Mouse (Mus musculus) B cell, adult 62 days (primary cell): ENCODE measurements around the gene Zzz3. TPM values are rescaled to one million over a fixed set of nuclear protein-coding genes. Genes with fewer than 3 reads are reported as not detected.

Experiments
- total RNA-seq: library from RNA; stranded (reverse); gene quantifications from 4 replicates; pipeline ENCODE4 v1.2.4, GENCODE M21; 2023

Zzz3 gene
- total RNA-seq = 58.7 to 65.8 TPM (median 62.8 TPM) in 4 replicates

DNA sequence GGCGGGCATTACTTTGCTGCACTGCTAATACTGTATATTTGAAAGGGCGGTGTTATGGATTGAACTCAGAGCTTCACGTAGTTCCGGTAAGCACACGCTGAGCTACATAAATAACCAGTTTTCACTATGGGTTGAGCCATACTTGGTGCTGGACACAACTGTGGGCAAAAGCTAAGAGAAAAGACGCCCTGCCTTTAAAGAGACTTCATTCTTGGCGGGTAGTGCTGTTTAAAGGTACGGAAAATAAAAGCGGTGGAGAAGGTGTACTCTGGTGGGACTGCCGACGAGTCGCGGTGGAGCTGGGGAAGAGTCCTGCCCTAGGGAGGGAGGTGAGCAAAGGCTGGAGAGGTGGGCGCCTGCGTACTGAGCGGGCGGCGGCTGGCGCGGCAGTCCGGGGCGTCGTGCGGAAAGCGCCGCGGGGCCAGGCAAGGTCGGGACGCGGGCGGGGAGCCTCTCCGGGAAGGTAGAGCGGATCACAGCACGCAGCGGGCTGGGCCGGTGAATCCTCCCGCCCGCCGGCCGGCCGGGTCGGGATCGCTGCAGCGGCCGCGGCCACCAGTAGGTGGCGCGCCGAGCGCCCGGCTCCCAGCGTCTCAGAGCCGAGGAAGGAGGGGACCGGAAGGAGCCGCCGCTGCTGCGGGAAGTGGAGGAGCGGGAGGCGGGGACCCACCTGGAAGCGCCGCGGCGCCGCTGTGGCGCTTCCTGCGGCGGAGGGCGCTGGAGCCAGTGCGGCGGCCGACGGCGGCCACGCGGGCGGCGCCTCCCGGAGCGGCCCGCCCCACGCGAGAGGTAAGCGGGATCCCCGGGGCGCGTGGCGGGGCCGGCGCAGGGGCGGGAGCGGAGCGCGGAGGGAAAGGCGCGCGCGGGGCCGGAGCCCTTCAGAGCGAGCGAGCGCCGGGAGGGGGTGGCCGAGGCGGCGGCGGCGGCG lies at the start of gene Zzz3:
Gene Zzz3, plus strand, starts transcription at position 124 of the 928 bp plus-strand sequence.

DNA sequence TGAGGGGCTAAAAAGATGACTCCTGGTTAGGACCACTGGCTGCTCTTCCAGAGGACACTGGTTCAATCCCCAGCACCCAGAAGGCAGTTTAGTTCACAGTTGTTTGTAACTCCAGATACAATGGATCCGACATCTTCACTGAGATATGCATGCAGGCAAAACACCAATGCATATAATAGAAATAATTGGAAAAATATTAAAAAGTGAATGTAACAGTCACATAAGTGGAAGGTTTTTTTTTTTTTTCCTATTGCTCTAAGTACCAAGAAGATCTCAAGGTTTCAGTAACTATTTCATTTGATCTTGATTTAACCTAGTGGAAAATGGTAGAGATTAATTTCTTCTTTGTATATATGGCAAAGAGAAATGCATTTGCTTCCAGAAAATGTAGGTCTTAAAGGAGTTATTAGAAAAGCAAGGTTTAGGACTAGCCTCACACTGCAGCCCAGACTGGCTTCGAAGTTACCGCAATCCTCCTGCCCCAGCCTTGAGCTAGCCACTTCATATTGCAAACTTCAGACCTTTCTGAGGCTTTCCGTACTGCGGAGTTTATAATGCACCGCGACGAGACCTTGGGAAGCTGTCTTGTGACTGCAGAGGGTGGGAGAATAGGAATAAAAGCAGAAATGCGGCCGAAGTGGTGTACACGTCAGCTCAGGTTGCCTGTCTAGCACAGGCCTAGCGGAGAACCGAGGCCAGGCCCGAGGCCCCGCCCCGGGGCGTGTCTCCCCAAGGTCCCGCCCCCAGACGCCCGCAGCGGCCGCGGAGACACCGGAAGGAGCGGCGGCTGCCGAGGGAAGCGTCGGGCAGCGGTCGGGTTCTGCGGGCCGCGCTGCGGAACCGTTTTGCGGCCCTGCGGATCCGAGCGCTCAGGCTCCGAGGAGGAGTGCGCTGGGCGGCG lies 49.3 kb upstream of the Zzz3 start, which contains the start of gene Usp33:
Gene Usp33, plus strand, starts transcription at position 747 of the 901 bp plus-strand sequence.

Other genes starting within 250 kb of the Zzz3 start
- gene Gipc2, start 229.2 kb upstream of the Zzz3 start, total RNA-seq = not detected in 4 replicates
- 58.0 to 73.8 TPM (median 67.7 TPM) in 4 replicates for gene Dnajb4, start 185.2 kb upstream of the Zzz3 start, total RNA-seq
- 247 to 276 TPM (median 259 TPM) in 4 replicates for gene Fubp1, start 185.1 kb upstream of the Zzz3 start, total RNA-seq
- gene Nexn, start 129.1 kb upstream of the Zzz3 start, total RNA-seq = not detected in 4 replicates
- 27.3 to 32.3 TPM (median 29.9 TPM) in 4 replicates for gene Miga1, start 55.1 kb upstream of the Zzz3 start, total RNA-seq
- gene Usp33, start 49.0 kb upstream of the Zzz3 start, total RNA-seq = 63.2 to 68.3 TPM (median 65.6 TPM) in 4 replicates